Mouse (Mus musculus) liver, adult (tissue): ENCODE results near the gene Gpi1.

Source experiments
- GATA4 ChIP-seq: IDR thresholded peaks from 2 replicates; pipeline ENCODE4 v1.6.1; 2014; ENCODE audit warnings: mild to moderate bottlenecking, low read length; ENCODE audit not compliant: insufficient replicate concordance

Gene Gpi1

GRCm38 (mm10) chr7:34230116-34230515, at the start of gene Gpi1:
Gpi1 (minus strand) TSS chr7:34230336.
- peak; percentile 35; the same call in 1 of the 2 replicates for TF ChIP-seq GATA4

DNA sequence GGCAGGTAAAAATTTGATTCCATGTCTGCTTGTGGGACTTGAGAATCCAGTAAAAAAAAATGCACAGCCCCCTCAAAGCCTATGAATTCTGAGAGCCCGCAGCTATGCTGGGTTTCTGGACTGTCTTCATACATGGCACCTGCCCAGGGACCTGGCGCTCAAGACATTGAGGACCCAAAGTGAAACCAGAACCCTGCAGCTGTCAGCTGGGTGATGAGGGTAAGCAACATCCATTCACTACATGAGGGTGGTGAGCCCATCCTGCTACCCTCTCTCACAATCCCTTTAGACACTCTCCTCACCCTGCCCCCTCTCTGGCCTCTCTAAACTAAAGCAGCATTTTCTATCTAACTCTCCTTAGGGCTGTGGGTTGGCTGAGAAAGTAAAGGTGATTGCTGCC, 47.5 kb upstream of the Gpi1 start:
- no peak for TF ChIP-seq GATA4

- TF ChIP-seq GATA4 = peak; percentile 72; the same call in 1 of the 2 replicates
Observed at GRCm38 (mm10) chr7:34276066-34276465, 45.9 kb upstream of the Gpi1 start.

DNA sequence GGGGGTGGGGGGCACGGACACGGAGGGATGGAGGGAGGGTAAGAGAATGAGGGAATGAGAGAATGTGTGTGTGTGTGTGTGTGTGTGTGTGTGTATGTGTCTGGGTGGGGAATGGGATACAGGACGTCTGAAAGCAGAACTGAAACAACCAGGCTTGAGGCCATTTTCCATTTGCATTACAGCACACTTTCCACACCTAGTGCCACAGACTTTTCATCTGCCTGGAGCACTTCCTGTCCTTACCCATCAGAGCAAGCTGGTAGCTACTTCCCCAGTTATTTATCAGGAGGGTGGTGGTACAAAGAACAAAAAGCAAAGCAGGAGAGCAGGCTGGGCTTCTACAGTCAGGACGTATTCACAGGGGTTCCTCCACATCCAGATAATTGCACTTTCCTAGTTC, 42.3 kb upstream of the Gpi1 start:
- TF ChIP-seq GATA4 = no peak

- TF ChIP-seq GATA4 = no peak
Observed at GRCm38 (mm10) chr7:34268463-34268862, 38.3 kb upstream of the Gpi1 start.

DNA sequence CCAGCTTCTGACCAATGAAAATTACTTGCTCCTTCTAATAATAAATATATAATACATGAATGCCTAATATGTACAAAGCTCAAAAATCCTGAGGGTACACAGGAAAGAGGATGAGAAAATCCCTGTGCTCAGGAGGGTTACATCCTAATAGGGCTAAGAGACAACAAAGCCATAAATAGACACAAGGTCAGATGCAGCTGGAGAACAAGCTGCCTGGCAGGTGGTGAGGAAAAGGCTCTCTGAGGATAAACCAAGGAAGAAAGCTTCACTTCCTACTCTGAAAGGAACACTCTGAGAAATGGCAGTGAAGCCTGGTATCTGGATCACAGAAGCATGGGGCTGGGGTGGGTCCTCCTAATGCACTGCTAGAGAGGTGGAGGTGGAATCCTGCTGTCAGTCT, 36.3 kb upstream of the Gpi1 start:
- no peak for TF ChIP-seq GATA4

- no peak for TF ChIP-seq GATA4
Observed at GRCm38 (mm10) chr7:34265876-34266346, 35.8 kb upstream of the Gpi1 start.

DNA sequence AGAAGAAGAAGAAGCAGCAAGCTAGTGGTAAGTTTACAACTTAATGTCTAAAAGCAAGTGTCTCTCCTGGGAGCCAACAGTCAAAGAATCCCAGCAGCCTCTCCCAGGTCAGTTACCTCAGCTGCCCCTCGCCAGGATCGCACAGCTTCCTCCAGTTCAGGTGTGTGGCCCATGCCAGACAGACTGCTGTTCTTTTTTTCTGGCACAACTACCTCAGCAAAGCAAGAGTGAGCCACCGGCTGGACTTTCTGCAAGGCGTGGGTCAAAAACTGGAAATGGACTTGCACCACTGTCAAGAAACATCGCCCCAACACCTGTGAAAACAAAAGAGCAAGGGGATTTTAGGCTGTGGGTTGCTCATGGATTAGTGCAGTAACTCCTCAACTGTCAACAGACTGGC, 33.3 kb upstream of the Gpi1 start:
- no peak for TF ChIP-seq GATA4

DNA sequence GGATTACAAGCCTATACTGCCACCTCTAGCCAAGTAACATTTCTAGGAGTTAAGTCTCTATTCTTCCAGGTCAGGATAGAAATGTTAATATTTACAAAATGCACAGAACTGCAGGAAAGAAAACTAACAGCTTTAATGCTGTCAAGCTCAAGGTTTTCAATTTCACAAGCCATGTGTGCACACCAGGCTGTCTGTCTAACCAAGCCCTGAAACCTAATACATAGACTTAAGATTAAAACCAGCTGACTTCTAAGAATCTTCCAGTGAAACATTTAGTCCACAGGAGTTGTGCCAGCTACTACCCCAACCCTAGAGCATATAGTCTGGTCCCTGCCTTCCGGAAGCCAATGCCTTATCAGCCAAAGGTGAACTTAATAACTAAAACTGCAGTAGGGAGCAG, 28.3 kb upstream of the Gpi1 start:
- TF ChIP-seq GATA4 = no peak

DNA sequence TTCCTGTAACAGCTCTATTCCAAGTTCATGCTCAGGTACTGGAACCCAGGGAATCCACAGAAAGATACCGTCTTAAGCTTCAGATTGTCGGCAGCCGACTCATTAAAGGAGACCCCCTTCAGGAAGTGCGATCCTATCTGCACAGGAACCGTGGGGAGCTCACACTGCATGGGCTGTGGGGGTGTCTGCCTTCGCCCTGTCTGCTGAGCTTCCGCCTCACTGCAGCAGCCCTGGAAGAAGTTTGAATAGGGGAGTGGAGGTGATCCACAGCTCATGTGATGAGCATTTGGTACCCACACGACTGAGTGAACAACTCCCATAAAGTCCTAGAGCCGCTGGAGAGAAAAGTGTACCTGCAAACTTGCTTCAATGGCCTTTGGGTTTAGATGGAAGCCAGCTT, 27.1 kb upstream of the Gpi1 start:
- no peak for TF ChIP-seq GATA4

DNA sequence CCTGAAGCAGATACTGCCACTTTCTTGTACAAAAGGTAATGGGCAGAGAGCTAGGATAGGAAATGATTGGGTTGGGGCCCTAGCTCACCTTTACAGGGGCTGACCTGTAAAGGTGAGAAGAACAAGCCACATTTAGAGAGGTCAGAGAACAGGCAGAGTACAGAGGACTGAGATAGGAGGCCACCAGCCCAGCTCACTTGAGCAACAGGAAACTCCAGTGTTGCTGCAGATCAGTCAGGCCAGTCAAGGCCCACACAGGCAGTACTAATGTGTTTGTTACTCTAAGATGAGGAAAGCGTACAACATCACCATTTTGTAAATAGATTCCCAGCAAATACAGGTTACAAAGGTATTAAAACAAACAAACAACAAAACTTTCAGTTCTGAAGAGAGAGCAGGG, 25.8 kb upstream of the Gpi1 start:
- no peak for TF ChIP-seq GATA4

DNA sequence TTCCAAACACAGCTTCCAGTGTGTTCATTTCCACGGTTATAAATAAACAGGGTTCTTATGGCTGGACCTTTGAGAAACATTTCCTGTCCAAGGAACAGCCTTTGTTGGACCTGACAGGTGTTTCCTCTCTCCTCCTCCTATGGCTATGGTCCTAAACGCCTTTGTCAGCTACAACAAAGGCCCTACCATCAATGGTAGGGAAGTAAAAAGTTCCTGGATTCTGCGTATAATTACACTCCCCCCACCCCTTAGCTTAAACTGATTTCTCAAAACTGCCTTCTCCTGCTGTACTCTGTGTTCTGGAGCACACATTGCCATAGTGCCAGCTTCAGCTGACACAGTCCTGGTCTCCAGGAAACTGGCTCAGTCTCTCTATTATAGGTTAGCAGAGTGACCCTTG, 25.0 kb upstream of the Gpi1 start:
- TF ChIP-seq GATA4 = no peak

DNA sequence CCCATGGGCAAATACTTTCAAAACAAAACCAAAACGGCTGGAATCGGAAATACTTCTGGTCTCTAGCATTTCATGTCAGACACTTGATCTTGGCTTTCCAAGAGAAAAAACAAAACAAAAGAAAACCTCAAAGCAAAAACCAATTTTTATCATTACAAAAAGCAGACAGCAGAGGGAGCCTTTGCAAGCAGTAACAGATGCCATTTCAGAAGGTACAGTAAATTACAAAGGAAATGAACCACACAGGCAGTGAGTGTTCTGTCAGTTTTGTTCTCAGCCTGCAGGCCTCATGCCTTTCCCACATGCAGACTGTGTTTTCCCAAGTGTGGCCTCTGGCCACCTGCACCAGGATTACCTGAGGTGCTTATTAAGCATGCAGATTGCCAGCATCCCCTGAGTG, 21.9 kb upstream of the Gpi1 start:
- no peak for TF ChIP-seq GATA4

GRCm38 (mm10) chr7:34250738-34251137, 20.6 kb upstream of the Gpi1 start, which contains the start of gene Gm6096:
Gm6096 (plus strand) TSS chr7:34251038.
- no peak for TF ChIP-seq GATA4

GRCm38 (mm10) chr7:34246870-34247499, 16.8 kb upstream of the Gpi1 start:
- TF ChIP-seq GATA4 = no peak

DNA sequence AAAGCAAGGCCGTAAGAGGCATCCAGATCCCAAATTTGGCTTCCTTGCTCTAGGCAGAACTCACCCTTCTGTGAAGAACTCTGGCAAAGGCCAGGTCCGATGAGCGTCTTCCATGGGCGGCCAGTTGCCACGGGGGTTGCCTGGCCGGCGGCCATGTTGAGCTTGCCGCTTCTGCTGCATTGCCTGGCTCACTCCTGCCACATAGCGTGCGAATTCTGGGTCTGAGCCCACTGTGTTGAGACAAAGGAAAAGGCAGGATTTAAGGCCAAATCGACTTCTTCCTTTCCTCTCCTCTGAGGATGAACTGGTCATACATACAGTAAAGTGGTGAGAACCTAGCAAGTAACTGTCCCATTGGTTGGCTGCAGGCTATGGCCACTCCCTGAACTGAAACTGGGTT, 12.0 kb upstream of the Gpi1 start:
- TF ChIP-seq GATA4 = no peak

DNA sequence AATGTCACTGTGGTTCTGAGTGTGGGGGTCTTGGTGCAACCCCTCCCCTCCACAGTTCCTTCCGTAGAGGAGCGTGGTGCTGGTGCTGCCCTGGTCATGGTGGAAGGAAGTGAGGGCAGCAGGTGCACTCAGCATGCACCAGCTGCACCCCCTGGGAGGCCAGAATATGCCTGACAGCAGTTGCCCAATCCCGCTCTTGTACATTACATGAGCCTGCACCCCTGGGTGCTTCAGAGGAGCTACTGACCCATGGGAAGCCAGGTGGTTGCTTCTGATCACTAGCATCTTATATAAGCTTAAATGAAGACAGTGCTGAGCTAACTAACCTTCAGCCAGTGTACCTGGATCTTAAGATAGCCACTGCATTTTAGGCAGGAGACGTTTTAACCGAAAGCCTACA, 8.0 kb upstream of the Gpi1 start:
- no peak for TF ChIP-seq GATA4
